29 mouse cellular contexts compared by ENCODE assay signal in genomic region chr13:53914434-53914833, GRCm38 (mm10).
DNase-seq lines count a peak whose midpoint lies in the region; ATAC-seq and TF ChIP-seq lines count a peak whose summit lies in the region.
"Had no signal": no experiment of that assay in that cellular context is flagged by ENCODE, and none has a peak within 500 bp of the region (broad histone marks: within the 10 kb centered on the region; RNA-seq: fewer than 3 reads in every experiment).

No protein-coding gene starts in this region.

- no peak for TF ChIP-seq CTCF in heart, postnatal 0 days (IDR thresholded peaks at IDR 0.05; ENCODE audit: low read depth)
- no peak for TF ChIP-seq CTCF in layer of hippocampus, adult 2 months (conservative IDR thresholded peaks at IDR 0.05)

- no peak overlapping the region for H3K9ac ChIP-seq in heart, postnatal 0 days (replicated peaks; ENCODE audit: low read depth, low read length)
- H3K9ac ChIP-seq in kidney, embryonic 15.5 days: no peak overlapping the region
- H3K9ac ChIP-seq: embryonic facial prominence, embryonic 13.5 days; forebrain, embryonic 15.5 days; heart, embryonic 15.5 days; hindbrain, embryonic 13.5 days; liver, embryonic 14.5 days; lung, embryonic 15.5 days; midbrain, embryonic 13.5 days; neural tube, embryonic 15.5 days; stomach, embryonic 15.5 days had no signal

- TF ChIP-seq EP300 in heart, postnatal 0 days (IDR thresholded peaks at IDR 0.05; ENCODE audit: low read depth): no peak

- no peak for ATAC-seq in heart, postnatal 0 days (ENCODE audit: insufficient read depth, low read depth)
- peak; percentile 49; the same call in 1 of the 2 replicates for ATAC-seq in kidney, embryonic 15.5 days (replicated peaks; ENCODE audit: low FRiP score)
- ATAC-seq: forebrain, embryonic 15.5 days; intestine, postnatal 0 days; midbrain, embryonic 13.5 days; Patski had no signal

- H3K4me3 ChIP-seq in heart, postnatal 0 days (ENCODE audit: low read depth, low read length): no peak overlapping the region
- H3K4me3 ChIP-seq in kidney, embryonic 15.5 days (replicated peaks): no peak overlapping the region
- H3K4me3 ChIP-seq in layer of hippocampus, adult 2 months: no peak overlapping the region
- H3K4me3 ChIP-seq: embryonic facial prominence, embryonic 13.5 days; forebrain, embryonic 10.5 days; forebrain, embryonic 15.5 days; heart, adult 2 months; heart, embryonic 15.5 days; hindbrain, embryonic 13.5 days; lung, embryonic 15.5 days; midbrain, embryonic 13.5 days; neural tube, embryonic 15.5 days; stomach, embryonic 15.5 days had no signal

- H3K9me3 ChIP-seq in heart, postnatal 0 days (replicated peaks; ENCODE audit: control insufficient read depth, low read length): no peaks in the 10 kb centered on the region
- no peaks in the 10 kb centered on the region for H3K9me3 ChIP-seq in kidney, embryonic 15.5 days (replicated peaks)
- H3K9me3 ChIP-seq: embryonic facial prominence, embryonic 13.5 days; forebrain, embryonic 10.5 days; forebrain, embryonic 15.5 days; heart, embryonic 15.5 days; hindbrain, embryonic 13.5 days; lung, embryonic 15.5 days; midbrain, embryonic 13.5 days; neural tube, embryonic 15.5 days; stomach, embryonic 15.5 days had no signal

- no peaks in the 10 kb centered on the region for H3K36me3 ChIP-seq in heart, postnatal 0 days (replicated peaks; ENCODE audit: control insufficient read depth, insufficient read depth, low read length)
- H3K36me3 ChIP-seq in kidney, embryonic 15.5 days: no peaks in the 10 kb centered on the region
- H3K36me3 ChIP-seq: embryonic facial prominence, embryonic 13.5 days; forebrain, embryonic 10.5 days; forebrain, embryonic 15.5 days; heart, embryonic 15.5 days; hindbrain, embryonic 13.5 days; lung, embryonic 15.5 days; midbrain, embryonic 13.5 days; neural tube, embryonic 15.5 days; stomach, embryonic 15.5 days had no signal

- intact Hi-C loops in heart, postnatal 25 days (cut with DNase I): no loop called here

- DNase-seq in heart, postnatal 0 days (ENCODE audit: low spot score): no peak
- no peak for DNase-seq in heart, postnatal 25 days (ENCODE audit: low spot score)
- DNase-seq in kidney, adult 18-20 months: peak; percentile 13
- DNase-seq in kidney, postnatal 25 days: peak; percentile 31 to 50
- DNase-seq in layer of hippocampus, postnatal 36 days: no peak
- no peak for DNase-seq in layer of hippocampus, adult 2 months (ENCODE audit: low spot score in 2 of 2)
- DNase-seq: adrenal gland, postnatal 14 days; cerebellum, adult 11 months; cerebellum, postnatal 10 days; gastrocnemius, postnatal 36 days; heart, adult 2 months; heart, postnatal 4 days; liver; retina, postnatal 1 day; right cerebral cortex, postnatal 14 days had no signal

- WGBS in heart, postnatal 0 days: 72% methylated on average over 11 of the region's 11 CpGs
- WGBS in kidney, embryonic 15.5 days: 53% methylated on average over 11 of the region's 11 CpGs

- H3K27ac ChIP-seq in heart, postnatal 0 days (ENCODE audit: low read depth): 0 out of 2 replicates have a peak overlapping the region, but pooled peaks have one; percentile 11
- peak overlapping the region; percentile 75 for H3K27ac ChIP-seq in kidney, embryonic 15.5 days
- H3K27ac ChIP-seq in layer of hippocampus, adult 2 months: no peak overlapping the region
- H3K27ac ChIP-seq: embryonic facial prominence, embryonic 13.5 days; forebrain, embryonic 10.5 days; forebrain, embryonic 15.5 days; heart, embryonic 15.5 days; hindbrain, embryonic 13.5 days; liver, embryonic 14.5 days; lung, embryonic 15.5 days; macrophage; midbrain, embryonic 13.5 days; neural tube, embryonic 15.5 days; stomach, embryonic 15.5 days had no signal

- no peaks in the 10 kb centered on the region for H3K27me3 ChIP-seq in heart, postnatal 0 days (ENCODE audit: control insufficient read depth, insufficient read depth, low read length)
- H3K27me3 ChIP-seq in kidney, embryonic 15.5 days: no peaks in the 10 kb centered on the region
- H3K27me3 ChIP-seq: embryonic facial prominence, embryonic 13.5 days; forebrain, embryonic 15.5 days; heart, embryonic 15.5 days; hindbrain, embryonic 13.5 days; lung, embryonic 15.5 days; midbrain, embryonic 13.5 days; neural tube, embryonic 15.5 days; stomach, embryonic 15.5 days had no signal

- no peak overlapping the region for H3K4me2 ChIP-seq in heart, postnatal 0 days (ENCODE audit: low read depth, low read length)
- H3K4me2 ChIP-seq in kidney, embryonic 15.5 days: no peak overlapping the region
- H3K4me2 ChIP-seq: embryonic facial prominence, embryonic 13.5 days; forebrain, embryonic 15.5 days; heart, embryonic 15.5 days; hindbrain, embryonic 13.5 days; lung, embryonic 15.5 days; midbrain, embryonic 13.5 days; neural tube, embryonic 15.5 days; stomach, embryonic 15.5 days had no signal

- H3K4me1 ChIP-seq in heart, postnatal 0 days (ENCODE audit: control insufficient read depth, insufficient read depth): peaks cover 23% of the 10 kb centered on the region
- H3K4me1 ChIP-seq in kidney, embryonic 15.5 days: 0 out of 2 replicates have a peak, but pooled peaks cover 6% of the 10 kb centered on the region
- H3K4me1 ChIP-seq: embryonic facial prominence, embryonic 13.5 days; forebrain, embryonic 15.5 days; neural tube, embryonic 15.5 days; stomach, embryonic 15.5 days had no signal

Comparison
In these comparisons a context has a peak if more than half of its experiments do, and no peak if none do; other contexts are left out.
1. DNase-seq: peak in kidney, adult 18-20 months (single experiment) and kidney, postnatal 25 days (2 of 2); none in heart, postnatal 0 days (single experiment), heart, postnatal 25 days (single experiment), layer of hippocampus, postnatal 36 days (0 of 2) and layer of hippocampus, adult 2 months (0 of 2).